Comparison of ENCODE assay signal across 15 mouse cellular contexts in the genomic region with DNA sequence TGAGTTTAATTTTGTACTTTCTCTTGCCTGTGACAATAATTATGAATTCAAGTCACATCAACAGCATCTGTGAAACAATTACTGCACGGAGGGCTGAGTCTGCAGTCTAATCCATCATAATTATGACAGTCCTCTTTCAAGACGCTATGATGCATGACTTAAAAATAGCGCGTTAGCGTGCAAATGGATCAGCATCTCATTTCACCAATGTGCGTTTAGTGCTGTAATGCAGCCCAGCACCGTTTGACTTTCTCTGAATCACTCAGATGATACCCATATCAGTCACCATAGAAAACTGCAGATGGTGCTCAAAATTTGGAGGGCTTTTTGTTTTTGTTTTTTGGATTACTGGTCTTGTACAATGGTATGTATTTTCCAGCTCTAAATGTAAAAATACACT. TPM values are rescaled to one million over a fixed set of nuclear protein-coding genes. Genes with fewer than 3 reads are reported as not detected.
DNase-seq lines count a peak whose midpoint lies in the region; ATAC-seq and TF ChIP-seq lines count a peak whose summit lies in the region.
"Had no signal": no experiment of that assay in that cellular context is flagged by ENCODE, and none has a peak within 500 bp of the region (broad histone marks: within the 10 kb centered on the region; RNA-seq: fewer than 3 reads in every experiment).

No protein-coding gene starts in this region.

- no peak overlapping the region for H3K4me3 ChIP-seq in CH12.LX (replicated peaks in 1 of 3; ENCODE audit: low read depth in 2 of 3, low read length in 2 of 3, poor library complexity in 1 of 3)
- H3K4me3 ChIP-seq in forebrain, embryonic 16.5 days (replicated peaks; ENCODE audit: low read length), result no peak overlapping the region
- H3K4me3 ChIP-seq in midbrain, embryonic 12.5 days, result no peak overlapping the region
- H3K4me3 ChIP-seq: embryonic facial prominence, embryonic 13.5 days; kidney, embryonic 15.5 days had no signal

- H3K4me2 ChIP-seq in CH12.LX (ENCODE audit: insufficient read depth, low read depth, poor library complexity, severe bottlenecking), result peak overlapping the region; percentile 16; the same call in 1 of the 2 replicates
- no peak overlapping the region; the same call in 1 of the 2 replicates for H3K4me2 ChIP-seq in forebrain, embryonic 16.5 days (ENCODE audit: low read length)
- no peak overlapping the region for H3K4me2 ChIP-seq in midbrain, embryonic 12.5 days (replicated peaks)
- H3K4me2 ChIP-seq: embryonic facial prominence, embryonic 13.5 days; kidney, embryonic 15.5 days had no signal

- peaks cover 13 to 44% of the 10 kb centered on the region in 2 experiments for H3K36me3 ChIP-seq in CH12.LX (replicated peaks in 1 of 2; ENCODE audit: control insufficient read depth in 1 of 2, insufficient read depth in 1 of 2, low read length in 1 of 2)
- H3K36me3 ChIP-seq in forebrain, embryonic 16.5 days (ENCODE audit: control insufficient read depth, insufficient read depth), result no peaks in the 10 kb centered on the region
- H3K36me3 ChIP-seq in midbrain, embryonic 12.5 days, result no peaks in the 10 kb centered on the region

- no peaks in the 10 kb centered on the region for H3K27me3 ChIP-seq in CH12.LX (replicated peaks)
- H3K27me3 ChIP-seq in forebrain, embryonic 16.5 days (replicated peaks; ENCODE audit: control insufficient read depth, insufficient read depth, low read length), result no peaks in the 10 kb centered on the region
- no peaks in the 10 kb centered on the region for H3K27me3 ChIP-seq in midbrain, embryonic 12.5 days
- H3K27me3 ChIP-seq: embryonic facial prominence, embryonic 13.5 days; kidney, embryonic 15.5 days had no signal

- peaks cover 8 to 21% of the 10 kb centered on the region in 2 experiments; a peak in 3 of 4 replicates for H3K4me1 ChIP-seq in CH12.LX (ENCODE audit: control insufficient read depth in 1 of 2, insufficient read depth in 2 of 2)
- peaks cover 3% of the 10 kb centered on the region; the same call in 1 of the 2 replicates for H3K4me1 ChIP-seq in forebrain, embryonic 16.5 days (replicated peaks; ENCODE audit: control insufficient read depth, insufficient read depth, low read length)
- no peaks in the 10 kb centered on the region for H3K4me1 ChIP-seq in midbrain, embryonic 12.5 days
- H3K4me1 ChIP-seq: embryonic facial prominence, embryonic 13.5 days; kidney, embryonic 15.5 days had no signal

- peak; percentile 36; the same call in 1 of the 2 replicates for TF ChIP-seq POLR2A in CH12.LX (IDR thresholded peaks at IDR 0.05; ENCODE audit: low read depth, low read length)

- dilution Hi-C loops in CH12.LX (cut with MboI; ENCODE audit: extremely low pct_ligation_motif_present, extremely low pct_unique_long_range_greater_than_20kb, low sequenced_read_pairs), result no loop called here

- no peak overlapping the region for H3K9ac ChIP-seq in CH12.LX (ENCODE audit: insufficient read depth, low read depth)
- no peak overlapping the region for H3K9ac ChIP-seq in forebrain, embryonic 16.5 days (replicated peaks; ENCODE audit: low read depth, low read length)
- H3K9ac ChIP-seq in midbrain, embryonic 12.5 days (replicated peaks), result no peak overlapping the region
- H3K9ac ChIP-seq: embryonic facial prominence, embryonic 13.5 days; kidney, embryonic 15.5 days had no signal

- H3K79me2 ChIP-seq in CH12.LX (replicated peaks; ENCODE audit: control insufficient read depth, extremely low read depth, insufficient read depth, poor library complexity, severe bottlenecking), result peaks cover 66% of the 10 kb centered on the region

- H3K9me3 ChIP-seq in CH12.LX (replicated peaks; ENCODE audit: low read length), result peaks cover 2% of the 10 kb centered on the region
- H3K9me3 ChIP-seq in forebrain, embryonic 16.5 days (ENCODE audit: control insufficient read depth, low read length), result no peaks in the 10 kb centered on the region
- H3K9me3 ChIP-seq in midbrain, embryonic 12.5 days, result 0 out of 2 replicates have a peak, but pooled peaks cover 2% of the 10 kb centered on the region

- no peak; the same call in none of the 2 replicates for TF ChIP-seq RAD21 in CH12.LX (IDR thresholded peaks at IDR 0.05; ENCODE audit: low read depth, low read length)

- 25% methylated on average over 7 of the region's 7 CpGs for WGBS in forebrain, embryonic 16.5 days
- WGBS in midbrain, embryonic 12.5 days, result 65% methylated on average over 7 of the region's 7 CpGs

- peak; percentile 98 for TF ChIP-seq EP300 in CH12.LX (IDR thresholded peaks at IDR 0.05; ENCODE audit: low read length)

- in situ Hi-C loops in CH12.LX (cut with MboI; ENCODE audit: low pct_ligation_motif_present, low pct_unique_long_range_greater_than_20kb, low sequenced_read_pairs), result no loop called here

- TF ChIP-seq CTCF in CH12.LX (conservative IDR thresholded peaks at IDR 0.05 in 1 of 2, IDR thresholded peaks at IDR 0.05 in 1 of 2; ENCODE audit: low read depth in 2 of 2, low read length in 2 of 2), result no peak

- intact Hi-C loops in gastrocnemius, postnatal 36 days (cut with DNase I), result no loop called here

- H3K27ac ChIP-seq in CH12.LX (ENCODE audit: insufficient read depth, low read depth), result no peak overlapping the region; the same call in 1 of the 2 replicates
- H3K27ac ChIP-seq in forebrain, embryonic 16.5 days (ENCODE audit: low read length), result peak overlapping the region; percentile 28
- no peak overlapping the region for H3K27ac ChIP-seq in midbrain, embryonic 12.5 days (replicated peaks)
- H3K27ac ChIP-seq: embryonic facial prominence, embryonic 13.5 days; kidney, embryonic 15.5 days had no signal

- DNase-seq in gastrocnemius, adult 18-20 months (ENCODE audit: low spot score), result peak; percentile 62
- DNase-seq in gastrocnemius, postnatal 36 days, result no peak
- peak; percentile 81 for DNase-seq in CH12.LX (ENCODE audit: extremely low read depth)
- DNase-seq in thymus, postnatal 25 days, result no peak
- DNase-seq in liver, result no peak
- no peak for DNase-seq in thymus, postnatal 36 days
- DNase-seq: adrenal gland, adult 8-10 months; cerebellum, adult 2 months; gastrocnemius, postnatal 14 days; heart, postnatal 10 days; lung, adult 18-20 months had no signal

- peak; percentile 98 for ATAC-seq in forebrain, embryonic 16.5 days
- ATAC-seq in midbrain, embryonic 12.5 days (ENCODE audit: low FRiP score, low read depth), result peak; percentile 69; the same call in 1 of the 2 replicates

TF ChIP-seq in CH12.LX, 34 proteins besides CTCF, POLR2A, EP300 and RAD21 (continues in another document):
- TF ChIP-seq PAX5 (IDR thresholded peaks at IDR 0.05; ENCODE audit: low read length) (no peak), NRF1 (IDR thresholded peaks at IDR 0.05; ENCODE audit: low read depth, low read length) (no peak), ZC3H11A (IDR thresholded peaks at IDR 0.05; ENCODE audit: low read depth, low read length) (no peak), MAX (IDR thresholded peaks at IDR 0.05; ENCODE audit: low read length) (peak; percentile 56; the same call in 1 of the 2 replicates), BHLHE40 (IDR thresholded peaks at IDR 0.05; ENCODE audit: low read depth, low read length) (peak; percentile 85), SIN3A (IDR thresholded peaks at IDR 0.05; ENCODE audit: low read length) (0 out of 2 replicates have a peak, but pooled peaks have one; percentile 70), NELFE (IDR thresholded peaks at IDR 0.05; ENCODE audit: low read depth, low read length) (no peak), POLR2AphosphoS2 (IDR thresholded peaks at IDR 0.05; ENCODE audit: low read depth, low read length) (no peak), MAZ (IDR thresholded peaks at IDR 0.05; ENCODE audit: low read depth, low read length) (no peak), MEF2A (IDR thresholded peaks at IDR 0.05; ENCODE audit: borderline replicate concordance, low read depth, low read length) (peak; percentile 98), RCOR1 (conservative IDR thresholded peaks at IDR 0.05; ENCODE audit: low read depth, low read length) (peak; percentile 94), CHD2 (IDR thresholded peaks at IDR 0.05; ENCODE audit: low read length) (peak; percentile 67; the same call in 1 of the 2 replicates), CHD1 (IDR thresholded peaks at IDR 0.05; ENCODE audit: low read depth, low read length) (no peak), TBP (conservative IDR thresholded peaks at IDR 0.05; ENCODE audit: low read depth, low read length) (no peak), JUND (conservative IDR thresholded peaks at IDR 0.05; ENCODE audit: low read depth, low read length) (peak; percentile 98), GABPA (IDR thresholded peaks at IDR 0.05; ENCODE audit: insufficient replicate concordance, low read depth, low read length) (no peak), ZKSCAN1 (IDR thresholded peaks at IDR 0.05; ENCODE audit: borderline replicate concordance, low read depth, low read length) (no peak), MYC (IDR thresholded peaks at IDR 0.05; ENCODE audit: low read depth, low read length) (0 out of 2 replicates have a peak, but pooled peaks have one; percentile 74), ZMIZ1 (IDR thresholded peaks at IDR 0.05; ENCODE audit: low read depth, low read length) (no peak), ETS1 (conservative IDR thresholded peaks at IDR 0.05; ENCODE audit: low read depth, low read length) (peak; percentile 90), ZNF384 (IDR thresholded peaks at IDR 0.05; ENCODE audit: low read depth, low read length) (peak; percentile 13; the same call in 1 of the 2 replicates), IRF4 (IDR thresholded peaks at IDR 0.05; ENCODE audit: low read depth, low read length) (peak; percentile 97), E2F4 (IDR thresholded peaks at IDR 0.05; ENCODE audit: insufficient replicate concordance, low read depth, low read length) (no peak), KAT2A (IDR thresholded peaks at IDR 0.05; ENCODE audit: insufficient replicate concordance, low read length) (no peak), USF1 (IDR thresholded peaks at IDR 0.05; ENCODE audit: low read depth, low read length) (no peak), TCF12 (IDR thresholded peaks at IDR 0.05; ENCODE audit: low read depth, low read length) (peak; percentile 94), ELF1 (IDR thresholded peaks at IDR 0.05; ENCODE audit: low read depth, low read length) (no peak), JUN (IDR thresholded peaks at IDR 0.05; ENCODE audit: insufficient read depth, low read depth, low read length) (peak; percentile 96), UBTF (IDR thresholded peaks at IDR 0.05; ENCODE audit: low read depth, low read length) (0 out of 2 replicates have a peak, but pooled peaks have one; percentile 54)

RNA-seq across cellular contexts. Expression of a gene that starts 48.0 kb away (rescaled TPM):
- total RNA-seq in gastrocnemius, adult 18-20 months (2021), result 10 to 100 TPM; 14.3 to 18.2 TPM
- total RNA-seq in gastrocnemius, postnatal 36 days (2021), result 10 to 100 TPM; 17.1 to 27.5 TPM
- total RNA-seq in CH12.LX (2012; rRNA removed), result 59.1 and 78.5 TPM in 2 replicates
- total RNA-seq in CH12.LX (2014; rRNA removed), result 49.7 and 51.3 TPM in 2 replicates
- 38.5 and 39.6 TPM in 2 replicates for polyA plus RNA-seq in CH12.LX (2012; ENCODE audit: insufficient read length, low read depth)
- polyA plus RNA-seq in forebrain, embryonic 16.5 days (2015; fragmentation: Nextera tagmentation; extraction: Ambion mirVana), result 17.1 and 24.0 TPM in 2 replicates
- 26.3 and 31.5 TPM in 2 replicates for polyA plus RNA-seq in midbrain, embryonic 12.5 days (2016; fragmentation: Nextera tagmentation; extraction: Ambion mirVana)

Comparison
In these comparisons a context has a peak if more than half of its experiments do, and no peak if none do; other contexts are left out.
1. DNase-seq: peak in gastrocnemius, adult 18-20 months (single experiment) and CH12.LX (single experiment); none in gastrocnemius, postnatal 36 days (0 of 2), thymus, postnatal 25 days (single experiment), liver (single experiment) and thymus, postnatal 36 days (0 of 2).